Mouse (Mus musculus): Measurements from ENCODE around the gene Lefty1.
"Not testable (repeated sequence)": the region's sequence is repeated elsewhere in the genome, so short reads cannot be mapped to it uniquely, and the experiment has no call there.

Gene Lefty1

DNA sequence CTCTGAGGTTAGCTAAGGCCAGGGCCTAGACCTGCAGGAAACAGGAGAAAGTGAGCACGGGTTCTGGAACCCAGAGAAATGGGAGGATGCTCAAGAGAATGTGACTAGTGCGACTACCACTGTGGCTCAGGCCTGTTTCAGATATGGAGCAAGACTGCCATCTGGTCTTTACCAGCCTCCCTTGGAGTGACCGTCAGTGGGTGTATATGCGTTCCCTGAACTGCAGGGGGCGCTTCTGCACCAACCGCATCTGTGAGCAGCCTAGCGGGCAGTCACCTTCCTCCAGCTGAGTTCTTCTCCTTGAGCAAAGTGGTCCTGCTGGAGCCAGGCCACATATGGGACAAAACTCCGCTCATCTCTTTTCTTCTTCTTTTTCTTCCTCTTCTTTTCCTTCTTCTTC is 15.1 kb upstream of the Lefty1 start:
- no peak for DNase-seq (ENCODE audit: extremely low spot score, low read depth, low spot score)

- DNase-seq (ENCODE audit: extremely low spot score, low read depth, low spot score): no peak
These were observed 12.4 kb upstream of the Lefty1 start for GRCm38 (mm10) chr1:180922273-180923048.

- no peak for DNase-seq (ENCODE audit: extremely low spot score, low read depth, low spot score)
These were observed 10.1 kb upstream of the Lefty1 start for GRCm38 (mm10) chr1:180924737-180925136.

GRCm38 (mm10) chr1:180926286-180926685 is 8.5 kb upstream of the Lefty1 start:
- no peak for DNase-seq (ENCODE audit: extremely low spot score, low read depth, low spot score)

DNA sequence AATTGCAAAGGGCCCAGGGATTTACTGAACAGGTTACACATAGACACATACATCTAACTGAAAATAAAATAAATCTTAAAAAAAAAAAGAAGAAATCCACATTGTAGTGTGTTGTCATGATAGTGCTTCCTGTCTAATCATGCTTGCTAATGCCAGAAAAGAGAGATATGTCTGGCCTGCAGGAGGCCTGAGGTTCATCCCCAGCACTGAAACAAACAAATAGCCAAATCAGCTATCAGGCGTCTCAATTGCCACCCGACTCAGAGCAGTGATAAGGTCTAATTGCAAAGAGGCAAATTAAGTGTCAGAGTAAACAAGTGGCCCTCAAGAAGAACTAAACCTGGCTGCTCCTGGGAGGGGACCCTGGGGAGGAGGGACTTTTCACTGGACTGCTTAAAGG is 5.2 kb upstream of the Lefty1 start:
- DNase-seq (ENCODE audit: extremely low spot score, low read depth, low spot score): no peak

GRCm38 (mm10) chr1:180931106-180931505 is 3.7 kb upstream of the Lefty1 start:
- no peak for DNase-seq (ENCODE audit: extremely low spot score, low read depth, low spot score)

DNA sequence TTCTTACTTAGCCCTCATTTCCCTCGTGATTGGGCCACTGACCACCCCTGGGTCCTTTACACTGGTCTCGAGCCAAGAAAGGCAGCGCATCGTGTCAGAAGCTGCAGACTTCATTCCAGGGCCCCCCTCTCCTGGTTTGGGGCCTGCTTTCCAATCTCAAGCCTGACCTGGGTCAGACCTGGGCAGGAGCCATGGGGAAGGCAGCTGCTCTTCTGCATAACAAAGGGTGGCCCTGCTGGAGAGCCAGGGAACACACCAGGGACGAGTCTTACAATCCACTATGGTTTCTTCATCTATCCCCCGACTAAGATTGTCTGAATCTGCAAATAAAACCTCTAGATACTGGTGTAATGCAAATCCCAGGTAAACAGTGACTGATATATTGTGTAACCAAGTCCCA is 1.2 kb upstream of the Lefty1 start:
- DNase-seq (ENCODE audit: extremely low spot score, low read depth, low spot score): no peak

DNA sequence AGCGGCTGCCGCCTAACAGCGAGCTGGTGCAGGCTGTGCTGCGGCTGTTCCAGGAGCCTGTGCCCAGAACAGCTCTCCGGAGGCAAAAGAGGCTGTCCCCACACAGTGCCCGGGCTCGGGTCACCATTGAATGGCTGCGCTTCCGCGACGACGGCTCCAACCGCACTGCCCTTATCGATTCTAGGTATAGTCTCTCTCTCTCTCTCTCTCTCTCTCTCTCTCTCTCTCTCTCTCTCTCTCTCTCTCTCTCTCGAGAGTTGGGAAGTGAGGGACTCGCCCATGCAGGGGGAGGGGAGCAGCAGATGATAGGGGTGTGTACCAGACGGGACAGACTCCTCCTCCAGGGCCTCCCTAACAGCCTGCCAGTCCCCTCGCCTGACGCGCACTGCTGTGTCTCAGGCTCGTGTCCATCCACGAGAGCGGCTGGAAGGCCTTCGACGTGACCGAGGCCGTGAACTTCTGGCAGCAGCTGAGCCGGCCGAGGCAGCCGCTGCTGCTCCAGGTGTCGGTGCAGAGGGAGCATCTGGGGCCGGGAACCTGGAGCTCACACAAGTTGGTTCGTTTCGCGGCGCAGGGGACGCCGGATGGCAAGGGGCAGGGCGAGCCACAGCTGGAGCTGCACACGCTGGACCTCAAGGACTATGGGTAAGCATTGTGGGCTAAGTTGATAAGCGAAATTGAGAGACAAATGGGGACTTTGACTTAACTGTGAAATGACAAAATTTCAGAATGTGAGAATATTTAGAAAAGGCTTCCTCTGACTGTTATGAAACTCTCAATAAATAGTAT is 2.0 kb downstream of the Lefty1 start:
- not testable (repeated sequence) for DNase-seq (ENCODE audit: extremely low spot score, low read depth, low spot score)

GRCm38 (mm10) chr1:180937631-180938030 is 2.8 kb downstream of the Lefty1 start:
- DNase-seq (ENCODE audit: extremely low spot score, low read depth, low spot score): not testable (repeated sequence)

DNA sequence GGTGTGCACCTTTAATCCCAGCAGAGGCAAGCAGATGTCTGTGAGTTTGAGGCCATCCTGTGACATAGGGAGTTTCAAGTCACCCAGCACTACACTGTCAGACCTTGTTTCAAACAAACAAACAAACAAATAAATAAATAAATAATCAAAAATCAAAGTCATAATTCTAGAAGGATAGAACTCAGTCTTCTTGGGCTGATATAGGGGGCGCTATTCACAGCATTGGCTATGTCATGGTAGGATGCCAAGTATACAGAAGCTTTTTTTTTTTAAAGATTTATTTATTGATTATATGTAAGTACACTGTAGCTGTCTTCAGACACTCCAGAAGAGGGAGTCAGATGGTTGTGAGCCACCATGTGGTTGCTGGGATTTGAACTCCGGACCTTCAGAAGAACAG is 4.0 kb downstream of the Lefty1 start:
- DNase-seq (ENCODE audit: extremely low spot score, low read depth, low spot score): not testable (repeated sequence)

DNA sequence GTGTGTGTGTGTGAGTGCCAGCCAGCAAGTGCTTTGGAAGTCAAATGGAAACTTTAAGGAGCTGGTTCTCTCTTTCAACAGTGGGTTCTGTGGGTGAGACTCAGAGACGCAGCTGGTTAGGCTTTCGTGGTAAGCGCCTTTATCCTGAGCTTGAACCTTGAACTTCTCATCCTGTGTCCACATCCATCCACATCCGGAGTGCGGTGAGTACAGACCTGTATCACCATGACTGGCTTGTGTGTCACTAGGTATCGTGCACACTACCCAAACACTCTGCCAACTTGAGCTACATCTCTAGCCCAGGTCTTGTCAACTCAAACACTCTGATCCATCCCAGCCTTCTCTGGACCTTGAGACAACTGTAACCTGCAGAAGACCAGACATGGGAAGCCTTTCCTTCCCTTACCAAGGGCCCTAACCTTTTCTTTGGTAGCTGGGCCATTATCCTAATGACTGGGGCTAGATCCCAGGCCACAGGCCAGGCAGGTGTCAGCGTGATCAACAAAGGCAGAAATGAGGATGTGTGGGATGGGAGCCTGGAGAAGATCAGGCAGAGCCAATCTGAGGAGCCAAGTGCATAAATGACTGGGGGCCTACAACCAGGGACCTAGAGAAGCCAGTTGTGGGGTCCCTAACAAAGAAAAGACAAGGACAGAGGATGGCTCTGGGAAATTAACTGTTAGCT is 6.1 kb downstream of the Lefty1 start:
- DNase-seq (ENCODE audit: extremely low spot score, low read depth, low spot score): no peak

DNA sequence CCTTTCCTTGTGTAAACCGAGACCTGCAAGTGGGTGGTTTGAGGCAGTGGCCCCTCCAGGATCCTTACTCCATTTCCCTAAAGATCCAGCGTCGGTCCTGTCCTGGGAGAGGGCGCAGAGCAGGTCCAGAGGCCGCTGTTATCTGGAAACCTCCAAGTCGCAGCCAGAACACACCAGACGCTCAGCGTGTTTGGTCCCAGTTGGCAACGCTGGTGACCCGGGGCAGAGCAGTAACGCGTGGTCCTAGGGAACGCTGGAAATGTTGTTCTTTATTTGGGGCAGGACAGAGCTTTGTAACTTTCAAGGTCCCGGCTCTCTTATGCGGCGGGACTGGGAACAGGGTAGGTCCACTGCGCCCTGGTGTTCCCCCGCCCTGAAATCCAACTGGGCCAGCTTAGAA is 6.9 kb downstream of the Lefty1 start:
- no peak for DNase-seq (ENCODE audit: extremely low spot score, low read depth, low spot score)

GRCm38 (mm10) chr1:180942166-180943031 is 7.6 kb downstream of the Lefty1 start, which contains the start of gene Tmem63a:
Tmem63a (plus strand) TSS chr1:180942344.
- DNase-seq (ENCODE audit: extremely low spot score, low read depth, low spot score): peak; percentile 37

- DNase-seq (ENCODE audit: extremely low spot score, low read depth, low spot score): no peak
These were observed 8.3 kb downstream of the Lefty1 start for GRCm38 (mm10) chr1:180943032-180943644.

GRCm38 (mm10) chr1:180943896-180944295 is 9.1 kb downstream of the Lefty1 start:
- no peak for DNase-seq (ENCODE audit: extremely low spot score, low read depth, low spot score)

DNA sequence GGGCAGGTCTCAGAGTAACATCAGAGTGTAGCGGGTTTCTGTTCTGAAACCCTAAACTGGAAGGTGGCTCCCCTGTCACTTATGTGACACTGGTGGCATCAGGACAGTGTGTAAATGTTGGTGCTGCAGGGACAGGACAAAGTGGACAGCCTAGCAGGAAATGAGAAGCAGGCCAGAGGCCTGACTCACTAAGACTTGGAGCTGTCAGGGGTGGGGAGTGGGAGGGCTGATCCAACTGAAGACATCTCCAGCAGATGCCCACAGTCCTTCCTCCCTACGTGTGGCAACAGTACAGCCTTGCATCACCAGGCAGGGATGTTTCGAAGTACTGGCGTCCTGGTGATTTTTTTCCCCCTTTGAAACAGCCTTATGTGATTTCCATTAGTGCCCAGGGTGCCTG is 9.7 kb downstream of the Lefty1 start:
- no peak for DNase-seq (ENCODE audit: extremely low spot score, low read depth, low spot score)

DNA sequence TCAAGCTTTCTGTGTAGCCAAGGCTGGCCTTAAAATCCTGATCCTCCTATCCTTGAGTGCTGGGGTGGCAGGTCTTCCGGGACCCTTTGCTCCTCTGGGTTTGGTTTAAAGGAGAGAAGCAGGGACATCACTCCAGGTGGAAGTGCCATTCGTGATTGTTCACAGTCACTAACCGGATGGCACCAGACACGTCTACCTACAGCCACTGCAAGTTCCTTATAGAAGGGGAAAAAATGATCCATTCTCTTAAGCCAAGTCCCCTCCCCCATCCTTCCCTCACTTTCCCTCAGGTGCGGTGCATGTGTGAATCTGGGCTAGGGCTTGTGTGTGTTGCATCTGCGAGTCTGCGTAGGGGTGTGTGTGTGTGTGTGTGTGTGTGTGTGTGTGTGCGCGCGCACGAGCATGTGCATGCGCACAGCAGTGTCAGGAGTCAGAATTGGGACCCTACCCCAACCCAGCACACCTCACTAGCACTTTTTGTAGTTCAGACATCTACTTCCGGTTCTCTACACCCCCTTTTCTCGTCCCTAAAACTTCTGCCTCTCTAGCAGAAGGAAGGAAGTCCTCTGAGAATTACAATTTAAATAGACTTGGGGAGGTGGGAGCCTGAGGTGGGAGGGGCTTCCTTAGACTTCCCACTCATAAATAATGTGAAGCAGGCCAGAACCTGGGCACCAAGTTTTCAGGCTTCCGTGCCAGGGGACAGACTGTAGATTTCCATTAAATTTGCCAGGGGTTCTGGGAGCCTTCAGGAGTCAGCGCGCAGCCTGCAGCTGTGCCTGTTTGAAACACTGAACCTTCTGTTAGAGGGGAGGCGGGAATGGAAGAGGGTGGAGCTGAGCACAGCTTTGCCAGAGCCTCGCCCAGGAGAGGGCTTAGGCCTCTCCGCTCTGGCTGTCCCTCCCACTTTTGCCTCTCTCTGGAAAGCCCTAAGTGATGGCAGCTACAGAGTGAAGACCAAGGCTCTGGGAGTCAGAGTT is 10.5 kb downstream of the Lefty1 start:
- no peak for DNase-seq (ENCODE audit: extremely low spot score, low read depth, low spot score)

DNA sequence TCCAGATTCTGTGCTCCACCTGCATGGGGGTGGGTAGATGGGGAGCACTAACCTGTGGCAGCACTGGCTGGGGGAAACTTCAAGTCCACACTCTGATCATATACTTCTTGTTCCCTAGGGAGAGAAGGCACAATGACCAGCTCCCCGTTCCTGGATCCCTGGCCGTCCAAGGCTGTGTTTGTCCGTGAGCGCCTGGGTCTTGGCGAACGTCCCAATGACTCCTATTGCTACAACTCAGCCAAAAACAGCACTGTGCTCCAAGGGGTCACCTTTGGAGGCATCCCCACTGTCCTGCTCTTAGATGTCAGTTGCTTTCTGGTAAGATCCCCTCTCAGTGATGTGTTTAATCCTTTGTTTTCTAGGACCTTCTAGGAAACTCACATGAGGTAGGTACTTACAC is 11.6 kb downstream of the Lefty1 start:
- no peak for DNase-seq (ENCODE audit: extremely low spot score, low read depth, low spot score)

- DNase-seq (ENCODE audit: extremely low spot score, low read depth, low spot score): no peak
These were observed 17.4 kb downstream of the Lefty1 start for GRCm38 (mm10) chr1:180952085-180952746.
